Mouse (Mus musculus): Measurements from ENCODE around the gene Ddx25. TPM values are rescaled to one million over a fixed set of nuclear protein-coding genes. Genes with fewer than 3 reads are reported as not detected.

Gene Ddx25
- polyA plus RNA-seq, 1 experiment = 0.05 TPM

DNA sequence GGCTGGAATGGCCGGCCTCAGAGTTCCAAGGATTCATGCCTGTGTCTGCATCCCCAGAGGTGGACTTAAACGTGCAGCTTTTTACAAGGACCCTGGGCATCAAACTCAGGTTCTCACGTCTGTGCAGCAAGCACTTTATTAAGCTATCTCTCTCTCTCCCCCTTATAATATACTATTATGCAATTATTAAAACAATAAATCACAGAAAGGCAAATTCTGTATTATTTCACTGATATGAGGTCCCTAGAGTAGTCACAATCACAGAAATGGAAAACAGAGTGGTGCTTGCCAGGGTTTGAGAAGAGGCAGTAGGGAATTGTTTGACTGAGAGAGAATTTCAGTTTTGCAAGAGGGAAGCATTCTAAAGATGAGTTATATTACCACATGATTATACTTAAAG, 29.2 kb downstream of the Ddx25 start:
- Histone ChIP-seq H3K27ac (ENCODE audit: insufficient read depth, low read depth, low read length) (no peak overlapping the region), H3K4me1 (ENCODE audit: control insufficient read depth, insufficient read depth, low read length) (no peaks in the 10 kb centered on the region), H3K4me3 (ENCODE audit: insufficient read depth, low read depth, low read length) (no peak overlapping the region), H3K36me3 (ENCODE audit: control insufficient read depth, insufficient read depth, low read length) (no peaks in the 10 kb centered on the region), H3K27me3 (replicated peaks; ENCODE audit: control insufficient read depth, insufficient read depth, low read length) (no peaks in the 10 kb centered on the region)
- 68% methylated on average over 3 of the region's 3 CpGs for WGBS
- no peak for TF ChIP-seq POLR2A (IDR thresholded peaks at IDR 0.05; ENCODE audit: low read depth, low read length)
- no peak for TF ChIP-seq CTCF (conservative IDR thresholded peaks at IDR 0.05; ENCODE audit: insufficient read depth, insufficient read length, low read depth, low read length)
- no peak for DNase-seq

DNA sequence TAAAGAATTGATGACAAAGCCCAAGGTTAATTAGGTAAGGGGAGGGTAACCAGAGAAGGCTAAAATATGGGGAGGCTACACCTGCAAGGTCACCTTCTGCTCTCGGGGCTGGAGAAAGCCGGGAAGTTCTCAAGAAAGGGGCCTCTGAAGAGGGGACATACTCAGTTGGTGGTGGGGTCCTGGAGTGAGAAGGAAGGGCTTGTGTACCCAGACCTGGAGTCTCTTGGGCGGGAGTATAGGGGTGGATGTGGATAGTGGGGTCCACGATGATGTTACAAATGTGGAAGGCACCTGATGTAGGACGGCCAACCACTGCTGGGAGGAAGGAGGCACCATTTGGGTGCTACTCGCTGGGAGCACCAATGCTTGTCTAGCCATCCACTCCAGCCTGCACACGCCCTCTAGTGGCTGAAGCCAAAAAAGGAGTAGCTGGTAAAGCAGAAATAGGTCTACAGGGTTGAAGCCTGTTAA, 34.4 kb downstream of the Ddx25 start:
- H3K27ac ChIP-seq (ENCODE audit: insufficient read depth, low read depth, low read length) = no peak overlapping the region
- peak; percentile 74 for DNase-seq
- no peaks in the 10 kb centered on the region for H3K27me3 ChIP-seq (replicated peaks; ENCODE audit: control insufficient read depth, insufficient read depth, low read length)
- no peaks in the 10 kb centered on the region for H3K36me3 ChIP-seq (ENCODE audit: control insufficient read depth, insufficient read depth, low read length)
- no peaks in the 10 kb centered on the region for H3K4me1 ChIP-seq (ENCODE audit: control insufficient read depth, insufficient read depth, low read length)
- WGBS = 16% methylated on average over 7 of the region's 7 CpGs
- H3K4me3 ChIP-seq (ENCODE audit: insufficient read depth, low read depth, low read length) = no peak overlapping the region
- TF ChIP-seq CTCF (conservative IDR thresholded peaks at IDR 0.05; ENCODE audit: insufficient read depth, insufficient read length, low read depth, low read length) (peak; percentile 85), POLR2A (IDR thresholded peaks at IDR 0.05; ENCODE audit: low read depth, low read length) (no peak)

DNA sequence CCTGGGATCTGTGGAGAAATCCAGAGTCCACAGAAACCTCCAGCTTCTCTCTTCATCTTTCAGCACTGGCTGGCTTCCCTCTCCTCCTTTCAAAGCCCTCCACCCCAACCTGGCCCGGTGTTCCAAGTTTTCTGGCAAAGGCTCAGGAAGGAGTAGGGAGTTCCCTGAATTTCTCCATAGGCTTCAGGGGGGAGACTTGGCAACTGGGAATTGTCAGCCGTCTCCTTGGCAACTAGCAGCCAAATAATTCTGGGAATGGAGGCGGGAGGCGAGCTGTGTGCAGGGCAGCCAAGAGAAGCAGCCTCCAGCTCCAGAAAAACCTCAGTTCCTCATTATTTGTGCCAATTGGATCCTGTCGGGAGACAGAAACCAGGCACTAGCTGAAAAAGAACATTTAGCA, 34.8 kb downstream of the Ddx25 start:
- Histone ChIP-seq H3K36me3 (ENCODE audit: control insufficient read depth, insufficient read depth, low read length) (no peaks in the 10 kb centered on the region), H3K27ac (ENCODE audit: insufficient read depth, low read depth, low read length) (no peak overlapping the region), H3K4me3 (ENCODE audit: insufficient read depth, low read depth, low read length) (no peak overlapping the region), H3K27me3 (replicated peaks; ENCODE audit: control insufficient read depth, insufficient read depth, low read length) (no peaks in the 10 kb centered on the region), H3K4me1 (ENCODE audit: control insufficient read depth, insufficient read depth, low read length) (no peaks in the 10 kb centered on the region)
- WGBS = 51% methylated on average over 5 of the region's 5 CpGs
- no peak for DNase-seq
- TF ChIP-seq CTCF (conservative IDR thresholded peaks at IDR 0.05; ENCODE audit: insufficient read depth, insufficient read length, low read depth, low read length) = no peak

DNA sequence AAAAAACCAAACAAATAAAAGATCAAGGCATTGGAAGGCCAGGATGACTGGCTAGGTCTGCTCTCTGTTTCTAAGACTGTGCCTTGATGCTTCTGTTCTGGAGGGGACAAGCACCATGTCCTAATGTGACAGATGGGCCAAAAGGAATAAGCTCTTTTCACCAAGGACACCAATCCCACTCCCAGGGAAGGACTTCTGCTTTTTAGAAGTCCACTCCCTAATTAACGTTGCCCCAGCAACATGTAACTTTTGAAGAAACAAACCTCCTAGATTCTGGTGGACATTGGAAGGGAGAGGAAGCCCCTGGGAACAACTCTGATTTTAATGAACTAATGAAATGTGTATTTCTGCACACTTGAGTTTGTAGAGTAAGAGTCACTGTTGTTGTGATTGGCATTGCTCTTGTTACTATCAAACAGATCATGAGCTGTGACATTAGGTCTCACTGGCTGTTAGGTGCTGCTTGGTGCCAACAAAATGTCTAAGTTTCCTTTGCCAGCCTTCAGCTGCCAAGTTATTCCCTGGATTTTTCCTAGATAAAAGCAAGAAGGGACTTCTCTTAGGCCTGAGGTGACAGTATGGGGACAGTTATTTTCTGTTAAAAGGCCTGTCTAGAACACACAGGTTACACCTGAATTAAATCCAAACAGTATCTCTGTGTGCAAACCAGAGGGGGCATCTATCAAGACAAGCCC, 35.4 kb downstream of the Ddx25 start:
- TF ChIP-seq CTCF (conservative IDR thresholded peaks at IDR 0.05; ENCODE audit: insufficient read depth, insufficient read length, low read depth, low read length) = no peak
- Histone ChIP-seq H3K27ac (ENCODE audit: insufficient read depth, low read depth, low read length) (no peak overlapping the region), H3K36me3 (ENCODE audit: control insufficient read depth, insufficient read depth, low read length) (no peaks in the 10 kb centered on the region), H3K4me3 (ENCODE audit: insufficient read depth, low read depth, low read length) (no peak overlapping the region), H3K4me1 (ENCODE audit: control insufficient read depth, insufficient read depth, low read length) (no peaks in the 10 kb centered on the region), H3K27me3 (replicated peaks; ENCODE audit: control insufficient read depth, insufficient read depth, low read length) (no peaks in the 10 kb centered on the region)
- no peak for DNase-seq
- WGBS = 87% methylated on average over 1 of the region's 1 CpGs

DNA sequence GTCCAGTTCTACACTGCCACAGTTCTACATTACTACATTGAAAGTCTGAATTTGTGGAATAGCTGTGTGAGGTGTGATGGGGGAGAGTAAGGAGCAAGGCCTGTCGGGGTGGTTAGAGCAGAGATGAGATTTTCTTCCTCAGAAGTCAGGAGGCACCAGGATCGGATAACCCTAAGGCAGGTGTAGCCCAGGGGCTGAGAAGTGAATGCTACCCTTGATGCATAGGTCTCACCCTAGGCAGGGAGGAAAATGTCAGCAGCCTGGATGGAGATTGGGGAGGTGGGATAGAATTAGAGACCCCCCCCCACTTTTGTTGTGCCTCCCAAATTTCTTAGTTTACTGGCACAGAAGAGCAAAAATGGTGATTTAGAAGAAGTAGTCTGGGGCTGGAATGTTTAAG, 36.1 kb downstream of the Ddx25 start:
- no peaks in the 10 kb centered on the region for H3K4me1 ChIP-seq (ENCODE audit: control insufficient read depth, insufficient read depth, low read length)
- no peak overlapping the region for H3K4me3 ChIP-seq (ENCODE audit: insufficient read depth, low read depth, low read length)
- WGBS = 72% methylated on average over 2 of the region's 2 CpGs
- TF ChIP-seq POLR2A (IDR thresholded peaks at IDR 0.05; ENCODE audit: low read depth, low read length) (no peak), CTCF (conservative IDR thresholded peaks at IDR 0.05; ENCODE audit: insufficient read depth, insufficient read length, low read depth, low read length) (no peak)
- H3K36me3 ChIP-seq (ENCODE audit: control insufficient read depth, insufficient read depth, low read length) = no peaks in the 10 kb centered on the region
- DNase-seq = no peak
- H3K27me3 ChIP-seq (replicated peaks; ENCODE audit: control insufficient read depth, insufficient read depth, low read length) = no peaks in the 10 kb centered on the region
- H3K27ac ChIP-seq (ENCODE audit: insufficient read depth, low read depth, low read length) = no peak overlapping the region

DNA sequence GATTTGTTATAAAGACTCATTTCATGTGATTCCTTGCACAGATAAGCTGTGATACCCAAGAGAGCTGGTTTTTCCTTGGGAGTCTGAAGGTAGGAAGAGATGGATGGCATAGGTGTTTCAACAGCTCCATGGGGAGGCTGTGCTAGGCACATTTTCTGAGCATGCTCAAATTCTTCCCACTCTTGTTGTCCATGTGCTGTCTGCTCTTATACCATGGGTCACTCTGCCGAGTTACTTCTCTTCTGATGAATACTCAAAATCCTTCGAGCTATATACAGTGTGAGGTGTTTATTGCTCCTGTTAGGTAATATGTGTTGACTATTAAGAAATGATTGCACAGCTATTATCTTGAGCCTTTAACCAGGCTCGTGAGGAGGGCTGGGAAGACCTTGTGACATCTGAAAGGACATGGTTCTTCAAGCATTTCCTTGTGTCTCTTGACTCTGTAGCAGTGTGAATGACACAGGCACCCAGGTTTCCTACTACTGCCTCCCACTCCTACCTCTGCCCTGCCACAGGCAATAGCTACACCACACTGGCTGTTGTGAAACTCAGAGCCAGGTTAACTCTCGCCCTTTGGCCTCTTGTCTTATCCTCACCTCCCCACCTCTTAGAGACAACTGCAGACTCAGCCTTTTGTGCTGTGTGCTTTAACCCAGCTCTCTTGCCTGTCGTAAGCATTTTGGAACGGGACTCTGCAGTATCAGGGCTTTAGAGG, 37.5 kb downstream of the Ddx25 start:
- H3K36me3 ChIP-seq (ENCODE audit: control insufficient read depth, insufficient read depth, low read length) = no peaks in the 10 kb centered on the region
- no peaks in the 10 kb centered on the region for H3K4me1 ChIP-seq (ENCODE audit: control insufficient read depth, insufficient read depth, low read length)
- no peak overlapping the region for H3K27ac ChIP-seq (ENCODE audit: insufficient read depth, low read depth, low read length)
- H3K4me3 ChIP-seq (ENCODE audit: insufficient read depth, low read depth, low read length) = no peak overlapping the region
- no peaks in the 10 kb centered on the region for H3K27me3 ChIP-seq (replicated peaks; ENCODE audit: control insufficient read depth, insufficient read depth, low read length)
- no peak for TF ChIP-seq CTCF (conservative IDR thresholded peaks at IDR 0.05; ENCODE audit: insufficient read depth, insufficient read length, low read depth, low read length)
- TF ChIP-seq POLR2A (IDR thresholded peaks at IDR 0.05; ENCODE audit: low read depth, low read length) = no peak
- 65% methylated on average over 6 of the region's 6 CpGs for WGBS
- peak; percentile 40 for DNase-seq

DNA sequence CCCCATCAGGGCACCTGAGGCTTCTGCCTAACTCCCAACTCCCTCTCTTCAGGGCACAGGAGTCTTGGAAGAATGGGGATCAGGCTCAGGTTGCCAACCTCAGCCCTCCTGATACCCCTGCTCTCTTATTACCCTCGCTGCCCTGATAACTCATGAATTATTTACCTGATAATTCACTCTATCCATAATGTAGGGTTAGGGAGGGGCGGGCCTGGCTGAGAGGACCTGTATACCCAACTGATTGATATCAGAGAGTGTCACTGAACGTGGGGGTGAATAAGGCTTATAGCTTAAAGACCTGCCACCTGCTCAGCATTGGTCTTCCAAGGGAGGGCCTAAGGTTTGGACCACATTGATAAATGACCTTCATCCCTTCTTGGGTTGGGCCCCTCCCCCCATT, 40.2 kb downstream of the Ddx25 start, which contains the start of gene Gm1113:
Gene Gm1113 (minus strand): TSS at position 101 of the 400 bp plus-strand sequence.
- TF ChIP-seq CTCF (conservative IDR thresholded peaks at IDR 0.05; ENCODE audit: insufficient read depth, insufficient read length, low read depth, low read length) = no peak
- TF ChIP-seq POLR2A (IDR thresholded peaks at IDR 0.05; ENCODE audit: low read depth, low read length) = no peak
- no peak for DNase-seq
- Histone ChIP-seq H3K27ac (ENCODE audit: insufficient read depth, low read depth, low read length) (no peak within 1 kb of the TSS), H3K27me3 (replicated peaks; ENCODE audit: control insufficient read depth, insufficient read depth, low read length) (no peaks in the 10 kb centered on the region), H3K4me1 (ENCODE audit: control insufficient read depth, insufficient read depth, low read length) (no peaks in the 10 kb centered on the region), H3K4me3 (ENCODE audit: insufficient read depth, low read depth, low read length) (no peak within 1 kb of the TSS), H3K36me3 (ENCODE audit: control insufficient read depth, insufficient read depth, low read length) (no peaks in the 10 kb centered on the region)
- 88% methylated on average over 3 of the region's 3 CpGs for WGBS
